Mouse (Mus musculus): Measurements from ENCODE around the gene Pold1.

Gene Pold1

DNA sequence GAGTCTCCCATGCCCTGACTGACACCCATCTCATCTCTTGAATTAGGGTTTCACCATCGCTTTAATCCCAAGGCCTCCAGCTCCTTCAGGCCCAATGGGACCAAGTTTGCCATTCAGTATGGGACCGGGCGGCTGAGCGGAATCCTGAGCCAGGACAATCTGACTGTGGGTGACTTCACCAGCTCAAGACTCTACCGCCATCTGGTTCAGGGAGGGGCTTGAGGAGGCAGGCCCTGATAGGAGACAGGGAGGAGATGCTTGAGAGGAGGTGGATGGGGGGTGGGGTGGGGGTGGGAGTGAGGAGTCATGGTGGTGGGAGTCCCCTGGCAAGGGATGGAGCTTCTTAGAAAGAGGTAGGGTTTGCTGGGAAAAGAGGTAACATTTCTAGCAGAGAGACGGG, 33.0 kb upstream of the Pold1 start:
- DNase-seq (ENCODE audit: low spot score): no peak

DNA sequence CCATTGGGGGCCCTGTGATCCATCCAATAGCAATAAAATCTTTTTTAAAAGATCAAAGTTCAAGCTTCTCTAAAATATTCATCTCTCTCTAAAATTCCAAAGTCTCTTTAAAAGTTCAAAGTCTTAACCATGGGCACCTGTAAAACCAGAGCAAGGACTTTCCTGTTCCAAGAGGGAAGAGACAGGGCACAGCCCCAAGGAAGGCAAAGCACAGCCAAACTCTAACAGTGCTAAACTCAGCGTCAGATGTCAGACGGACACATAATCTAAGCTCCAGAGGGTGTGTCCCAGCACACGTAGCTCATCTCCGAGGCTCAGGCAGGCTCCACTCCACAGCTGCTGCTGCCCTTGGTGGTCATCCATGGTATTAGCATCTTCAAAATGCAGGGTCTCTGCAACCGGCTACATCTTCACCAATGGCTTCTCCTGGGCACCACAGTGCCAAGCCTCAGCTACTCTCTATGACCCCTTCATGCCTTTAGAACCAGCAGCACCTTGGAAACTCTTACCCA, 27.7 kb upstream of the Pold1 start:
- no peak for DNase-seq (ENCODE audit: low spot score)

GRCm38 (mm10) chr7:44572956-44573484, 24.4 kb upstream of the Pold1 start:
- DNase-seq (ENCODE audit: low spot score): no peak

- DNase-seq (ENCODE audit: low spot score): no peak
Measured at GRCm38 (mm10) chr7:44572213-44572701, 23.6 kb upstream of the Pold1 start, which contains the start of gene Napsa. Napsa (plus strand) TSS chr7:44572380.

GRCm38 (mm10) chr7:44571811-44572210, 23.2 kb upstream of the Pold1 start:
- no peak for DNase-seq (ENCODE audit: low spot score)

DNA sequence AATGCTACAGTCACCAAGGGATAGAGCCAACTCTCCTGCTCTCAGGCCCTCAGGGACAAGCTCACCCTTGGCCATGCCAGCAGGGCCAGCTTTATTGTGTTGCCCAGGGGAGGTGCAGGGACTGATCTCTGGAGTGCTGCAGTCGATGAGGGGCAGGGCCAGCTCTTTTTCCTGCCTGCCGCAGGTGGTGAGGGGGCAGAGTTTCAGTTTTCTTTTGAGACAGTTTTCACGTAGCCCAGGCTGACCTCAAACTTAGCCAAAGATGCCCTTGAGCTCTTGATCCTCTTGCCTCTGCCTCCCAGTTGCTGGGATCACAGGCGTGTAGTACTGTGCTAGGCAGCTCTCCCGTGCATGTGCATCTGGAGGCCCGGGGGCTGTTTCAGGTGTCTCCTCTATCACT, 22.3 kb upstream of the Pold1 start:
- DNase-seq (ENCODE audit: low spot score): no peak

DNA sequence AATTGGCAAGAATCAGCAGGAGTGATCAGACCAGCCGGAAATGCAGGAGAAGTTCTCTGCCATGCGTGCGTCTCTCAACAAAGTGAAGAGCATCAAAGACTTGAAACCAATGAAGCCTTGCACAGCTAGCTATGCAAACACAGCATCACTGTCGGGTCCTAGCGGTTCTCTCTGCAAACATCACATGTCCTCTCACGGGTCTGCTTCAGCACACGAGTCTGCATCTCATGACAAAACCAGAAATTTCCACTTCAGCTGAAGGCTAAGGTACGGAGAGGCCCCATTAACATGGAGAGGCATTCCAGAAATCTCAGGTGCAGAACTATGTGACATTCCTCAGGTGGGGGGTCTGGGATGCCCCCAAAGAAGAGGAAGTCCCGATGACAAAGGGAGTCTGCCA, 20.2 kb upstream of the Pold1 start:
- no peak for DNase-seq (ENCODE audit: low spot score)

DNA sequence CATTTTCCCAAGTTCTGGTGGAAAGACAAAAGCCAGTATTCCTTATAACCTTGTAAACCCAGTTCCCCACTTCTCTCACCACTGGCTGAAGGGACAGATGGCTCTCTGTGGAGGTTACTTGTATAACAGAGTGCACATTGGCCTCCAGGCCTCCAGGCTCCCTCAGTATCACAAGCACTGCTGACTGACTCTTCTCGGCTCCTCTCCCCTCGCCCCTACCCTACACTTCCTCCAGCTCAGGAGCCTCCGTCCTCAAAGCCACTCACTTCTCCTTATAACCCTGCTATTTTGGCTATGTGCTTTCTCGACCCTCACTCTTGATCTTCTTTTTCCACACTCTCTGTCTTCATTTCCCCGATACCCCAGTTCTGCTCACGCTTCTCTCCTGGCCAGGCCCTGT, 16.8 kb upstream of the Pold1 start:
- DNase-seq (ENCODE audit: low spot score): no peak

DNA sequence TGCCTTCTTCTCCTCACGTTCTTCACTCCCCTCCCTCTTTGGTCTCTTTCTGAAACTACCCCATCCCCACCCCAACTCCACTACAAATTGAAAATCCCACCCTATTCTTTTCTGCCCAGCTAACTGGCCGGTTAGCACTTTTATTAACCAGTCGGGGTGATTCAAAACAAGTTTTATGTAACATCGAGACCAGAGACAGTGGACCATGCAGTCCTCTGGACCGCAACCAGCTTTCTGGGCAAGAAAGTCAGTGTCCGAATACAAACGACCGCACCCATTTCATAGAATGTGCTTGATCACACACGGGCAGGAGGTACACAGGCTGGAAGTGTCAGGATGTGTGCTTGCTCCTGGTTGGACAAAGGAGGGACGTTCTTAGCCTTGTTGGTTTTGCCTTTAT, 15.8 kb upstream of the Pold1 start:
- DNase-seq (ENCODE audit: low spot score): no peak

- DNase-seq (ENCODE audit: low spot score): no peak
Measured at GRCm38 (mm10) chr7:44563284-44563683, 14.6 kb upstream of the Pold1 start.

DNA sequence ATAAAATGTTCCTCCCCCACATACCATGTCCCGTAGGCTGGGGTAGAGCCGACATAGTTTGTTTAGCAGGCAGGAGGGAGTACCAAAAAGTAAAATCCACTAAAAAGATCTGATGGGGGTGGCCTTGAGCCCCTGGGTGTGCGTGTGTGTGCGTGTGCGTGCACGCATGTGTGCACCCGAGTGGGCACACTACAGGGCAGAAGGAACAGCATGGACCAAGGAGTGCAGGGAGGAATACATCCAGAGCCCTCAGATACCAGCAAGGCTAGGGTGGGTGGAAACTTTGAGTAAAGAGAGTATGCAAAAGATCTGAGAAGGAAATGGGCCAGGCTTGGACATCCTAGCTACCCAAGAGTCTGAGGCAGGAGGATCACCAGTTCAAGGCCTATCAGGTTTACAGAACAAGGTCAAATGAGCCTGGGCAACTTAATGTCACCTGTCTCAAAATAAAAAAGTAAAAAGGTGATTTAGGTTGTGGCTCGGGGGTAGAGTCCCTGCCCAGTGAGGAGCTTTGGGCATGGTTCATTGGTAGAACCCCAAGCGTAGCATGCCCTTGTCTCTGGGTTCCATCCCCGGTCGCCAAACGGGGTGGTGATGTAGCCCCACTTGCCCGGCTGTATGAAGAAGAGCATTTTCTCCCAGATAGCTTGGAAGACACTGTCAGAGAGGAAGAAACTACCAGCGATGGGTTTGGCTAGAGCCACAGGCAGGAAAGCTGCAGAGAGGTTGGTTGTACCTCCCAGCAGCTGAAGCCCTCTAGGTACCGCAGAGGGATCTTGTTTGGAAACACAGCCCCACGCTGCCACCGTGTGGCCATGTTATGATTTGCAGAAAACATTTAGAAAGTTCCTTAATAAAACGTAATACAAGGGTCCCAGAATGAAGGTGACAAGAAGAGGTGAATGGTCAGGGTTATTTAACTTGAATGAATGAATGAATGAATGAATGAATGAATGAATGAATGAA, 12.1 kb upstream of the Pold1 start:
- DNase-seq (ENCODE audit: low spot score): peak; percentile 69

- no peak for DNase-seq (ENCODE audit: low spot score)
Measured at GRCm38 (mm10) chr7:44557629-44558028, 9.0 kb upstream of the Pold1 start.

GRCm38 (mm10) chr7:44553826-44554225, 5.2 kb upstream of the Pold1 start, which contains the start of gene Nr1h2:
Nr1h2 (minus strand) TSS chr7:44553951.
- DNase-seq (ENCODE audit: low spot score): peak; percentile 95

- peak; percentile 80 for DNase-seq (ENCODE audit: low spot score)
Measured at GRCm38 (mm10) chr7:44553196-44553764, 4.6 kb upstream of the Pold1 start.

DNA sequence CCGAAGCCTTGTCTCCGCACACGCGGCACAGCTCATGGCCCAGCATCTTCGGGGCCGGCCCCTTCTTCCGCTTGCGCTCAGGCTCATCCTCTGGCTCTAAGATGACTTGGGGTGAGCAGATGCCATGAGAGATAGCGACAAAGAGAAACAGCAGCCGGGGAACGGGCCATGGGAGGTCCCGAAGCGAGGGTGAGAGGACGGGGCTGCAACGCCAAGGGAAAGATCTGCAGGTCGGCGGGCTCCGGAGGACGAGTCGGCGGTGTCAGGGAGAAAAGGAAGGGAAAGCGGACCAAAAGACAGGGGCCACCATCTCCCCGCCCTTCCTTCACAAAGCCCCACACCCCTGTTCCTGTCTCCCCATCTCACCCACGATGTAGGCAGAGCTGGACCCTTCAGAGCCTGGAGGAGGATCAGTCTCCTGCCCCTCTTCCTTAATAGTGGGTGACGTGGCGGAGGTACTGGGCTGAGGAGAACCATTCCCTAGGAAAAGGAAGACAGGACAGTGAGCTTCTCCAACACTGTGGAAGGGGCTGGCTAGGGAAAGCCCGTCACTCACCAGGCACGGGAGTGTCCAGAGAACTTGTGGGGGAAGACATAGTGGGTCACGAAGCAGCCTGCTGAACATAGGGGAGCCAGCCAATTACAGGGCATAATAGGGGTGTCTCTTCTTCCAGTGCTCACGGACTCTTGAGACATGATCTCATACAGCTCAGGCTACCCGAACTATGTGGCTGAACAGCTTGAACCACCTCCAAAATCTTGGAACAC, 3.7 kb upstream of the Pold1 start:
- no peak for DNase-seq (ENCODE audit: low spot score)

DNA sequence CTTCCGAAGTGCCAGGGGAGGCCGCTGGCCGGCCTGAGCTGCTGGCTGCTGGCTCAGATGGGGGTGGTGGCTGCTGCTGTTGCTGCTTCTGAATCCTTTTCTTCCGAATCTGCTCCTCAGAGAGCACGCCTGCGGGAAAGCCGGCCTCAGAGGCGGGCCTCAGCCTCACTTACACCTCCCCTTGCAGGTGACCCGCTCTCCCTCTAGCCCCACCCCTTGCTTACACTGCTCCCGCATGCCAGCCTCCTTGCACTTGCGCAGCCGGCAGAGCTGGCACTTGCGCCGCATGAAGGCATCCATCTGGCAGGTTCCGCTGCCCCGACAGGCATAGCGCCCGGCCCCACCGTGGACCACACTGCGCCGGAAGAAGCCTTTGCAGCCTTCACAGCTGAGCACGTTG, 3.1 kb upstream of the Pold1 start:
- no peak for DNase-seq (ENCODE audit: low spot score)

DNA sequence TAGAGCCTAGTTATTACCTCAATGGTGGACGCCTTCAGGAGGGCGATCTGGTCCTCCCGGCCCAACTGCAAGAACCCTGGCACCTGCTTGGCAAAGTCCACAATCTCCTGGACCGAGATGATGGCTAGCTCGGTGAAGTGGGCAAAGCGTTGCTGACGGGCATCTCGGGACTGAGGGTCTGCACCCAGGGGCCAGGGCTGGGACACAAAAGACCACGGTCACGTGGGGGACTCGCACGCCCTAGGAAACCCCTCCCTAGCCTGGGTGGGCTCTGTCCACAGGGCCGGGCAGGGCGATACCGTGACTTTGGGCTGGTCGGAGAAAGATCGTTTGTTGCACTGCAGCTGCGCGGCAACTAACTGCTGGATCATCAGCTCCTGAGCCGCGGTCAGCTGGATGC, 2.7 kb upstream of the Pold1 start:
- DNase-seq (ENCODE audit: low spot score): no peak

- DNase-seq (ENCODE audit: low spot score): no peak
Measured at GRCm38 (mm10) chr7:44550409-44550678, 1.7 kb upstream of the Pold1 start.

- DNase-seq (ENCODE audit: low spot score): no peak
Measured at GRCm38 (mm10) chr7:44549621-44550408, 1.2 kb upstream of the Pold1 start.

DNA sequence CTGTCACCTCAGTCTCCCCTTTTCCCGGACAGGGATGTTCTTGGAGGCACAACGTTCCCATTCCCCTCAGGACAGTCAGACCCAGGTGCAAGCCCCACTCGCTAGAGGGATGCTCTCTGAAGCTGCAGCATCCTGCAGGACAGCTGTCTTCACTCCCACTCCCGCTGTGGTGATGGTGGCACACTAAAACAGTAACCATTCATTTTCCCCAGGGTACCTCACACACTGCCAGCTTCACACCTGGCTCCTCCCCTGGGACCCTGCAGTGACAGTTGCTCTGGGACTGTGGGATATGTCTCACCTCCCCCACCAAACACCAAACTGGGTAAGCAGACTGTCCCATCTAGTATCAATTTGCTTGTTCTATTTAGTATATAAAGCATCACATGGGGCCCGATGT, 924 bp downstream of the Pold1 start:
- no peak for DNase-seq (ENCODE audit: low spot score)

GRCm38 (mm10) chr7:44547041-44547440, 1.6 kb downstream of the Pold1 start:
- no peak for DNase-seq (ENCODE audit: low spot score)
